Mouse (Mus musculus) heart, adult 2 months (tissue): Measurements from ENCODE around the gene Sppl2b. TPM values are rescaled to one million over a fixed set of nuclear protein-coding genes. Genes with fewer than 3 reads are reported as not detected.
A peak's percentile ranks its signal among the peaks of the same experiment; 100 is the strongest.

ENCODE experiments used
- DNase-seq, 2 experiments: peaks; one replicate each; pipeline ENCODE4 v3.0.0; 2021
- H3K27ac ChIP-seq: fragments of 200-600 bp; 2 replicates; pipeline ENCODE4 v1.8.1; 2022
- H3K27me3 ChIP-seq: fragments of 200-500 bp; 2 replicates; pipeline ENCODE4 v1.6.1; 2012; ENCODE audit warnings: mild to moderate bottlenecking, low read length, inconsistent platforms, mixed read lengths; ENCODE audit not compliant: control insufficient read depth, insufficient read depth
- H3K36me3 ChIP-seq: fragments of 200-500 bp; 2 replicates; pipeline ENCODE4 v1.6.1; 2012; ENCODE audit warnings: low read length, inconsistent platforms; ENCODE audit not compliant: control insufficient read depth, insufficient read depth
- H3K4me1 ChIP-seq: fragments of 200-500 bp; 2 replicates; pipeline ENCODE4 v1.6.1; 2011; ENCODE audit warnings: low read length; ENCODE audit not compliant: control insufficient read depth, insufficient read depth
- H3K4me3 ChIP-seq: fragments of 200-600 bp; 2 replicates; pipeline ENCODE4 v1.8.1; 2022
- H3K79me2 ChIP-seq: fragments of 200-500 bp; replicated peaks from 2 replicates; pipeline ENCODE4 v1.6.1; 2012; ENCODE audit warnings: mild to moderate bottlenecking, inconsistent platforms, low read length, moderate library complexity, mixed read lengths; ENCODE audit not compliant: control insufficient read depth, insufficient read depth
- H3K9ac ChIP-seq: fragments of 200-500 bp; 2 replicates; pipeline ENCODE4 v1.6.1; 2012; ENCODE audit warnings: low read depth, mild to moderate bottlenecking, control low read depth, inconsistent platforms, low read length, mixed read lengths
- CTCF ChIP-seq: fragments of 200-600 bp; IDR thresholded peaks from 2 replicates; pipeline ENCODE4 v1.8.1; 2022; ENCODE audit warnings: antibody characterized with exemption, mild to moderate bottlenecking, moderate library complexity
- EP300 ChIP-seq: fragments of 200-500 bp; IDR thresholded peaks from 2 replicates; pipeline ENCODE4 v1.6.1; 2011; ENCODE audit warnings: low read depth, low read length, control low read depth; ENCODE audit not compliant: insufficient read depth
- POLR2A ChIP-seq: fragments of 200-500 bp; IDR thresholded peaks from 2 replicates; pipeline ENCODE4 v1.6.1; 2011; ENCODE audit warnings: mild to moderate bottlenecking, low read depth, low read length, control low read depth; ENCODE audit not compliant: insufficient read depth
- WGBS: fragments of 180-500 bp; shearing (Covaris S2); methylation state at CpG from one replicate; pipeline ENCODE4 v1.1.7; 2018; 5-methylcytosine and 5-hydroxymethylcytosine counted together
- intact Hi-C: fragments of 180-260 bp; cut with DNase I; formaldehyde crosslinking; loops from one replicate; pipeline ENCODE4 v1.15.1; 2025
- polyA plus RNA-seq: library from polyadenylated mRNA; depleted of rRNA; stranded (reverse); fragments of >200 nt; gene quantifications from 2 replicates; pipeline ENCODE4 v1.2.3, GENCODE M21; 2012
- total RNA-seq, 2 experiments: library from RNA; stranded (reverse); gene quantifications; 2 replicates each; pipeline ENCODE4 v1.2.3; 2021

Gene Sppl2b
- total and polyA plus RNA-seq, 3 experiments: 15.4 to 51.4 (median 16.8) TPM

- peak; percentile 54 to 73 for DNase-seq
- Histone ChIP-seq H3K79me2 (no peaks in the 10 kb centered on the region), H3K4me1 (no peaks in the 10 kb centered on the region), H3K27ac (no peak overlapping the region), H3K27me3 (no peaks in the 10 kb centered on the region), H3K36me3 (no peaks in the 10 kb centered on the region), H3K9ac (no peak overlapping the region), H3K4me3 (no peak overlapping the region)
- intact Hi-C loops: loop anchor here (1.0 kb wide), 1 partner anchor 132 kb away; no protein-coding TSS in a partner anchor
- TF ChIP-seq EP300 (peak; percentile 89), POLR2A (no peak), CTCF (peak; percentile 96)
- WGBS: 7% methylated on average over 5 of the region's 5 CpGs
Observed at GRCm38 (mm10) chr10:80880131-80880641, 25.1 kb downstream of the Sppl2b start.

GRCm38 (mm10) chr10:80880901-80881300, 25.8 kb downstream of the Sppl2b start:
- 61% methylated on average over 2 of the region's 2 CpGs for WGBS
- no peak overlapping the region for H3K27ac ChIP-seq
- no peak overlapping the region for H3K9ac ChIP-seq
- H3K79me2 ChIP-seq: no peaks in the 10 kb centered on the region
- H3K4me3 ChIP-seq: no peak overlapping the region
- H3K36me3 ChIP-seq: no peaks in the 10 kb centered on the region
- no peak for DNase-seq
- no peaks in the 10 kb centered on the region for H3K4me1 ChIP-seq
- H3K27me3 ChIP-seq: no peaks in the 10 kb centered on the region
- no peak for TF ChIP-seq CTCF
- no peak for TF ChIP-seq EP300
- no peak for TF ChIP-seq POLR2A
- intact Hi-C loops: loop anchor here (1.0 kb wide), 2 partner anchors 114 to 133 kb away; no protein-coding TSS in a partner anchor

- DNase-seq: peak; percentile 59 to 83
- Histone ChIP-seq H3K27ac (no peak overlapping the region), H3K4me1 (no peaks in the 10 kb centered on the region), H3K79me2 (no peaks in the 10 kb centered on the region), H3K4me3 (no peak overlapping the region), H3K36me3 (no peaks in the 10 kb centered on the region), H3K27me3 (no peaks in the 10 kb centered on the region), H3K9ac (no peak overlapping the region)
- intact Hi-C loops: loop anchor here (1.0 kb wide), 1 partner anchor 114 kb away; no protein-coding TSS in a partner anchor
- peak; percentile 77 for TF ChIP-seq CTCF
- TF ChIP-seq POLR2A: no peak
- no peak for TF ChIP-seq EP300
- 23% methylated on average over 10 of the region's 10 CpGs for WGBS
Observed at GRCm38 (mm10) chr10:80881301-80881700, 26.2 kb downstream of the Sppl2b start.

- intact Hi-C loops: no loop called here
- DNase-seq: peak; percentile 79 to 86
- H3K27me3 ChIP-seq: peaks cover 2% of the 10 kb centered on the region; the same call in 1 of the 2 replicates
- WGBS: 2% methylated on average over 11 of the region's 11 CpGs
- no peak overlapping the region for H3K27ac ChIP-seq
- no peak overlapping the region for H3K9ac ChIP-seq
- no peaks in the 10 kb centered on the region for H3K36me3 ChIP-seq
- H3K79me2 ChIP-seq: no peaks in the 10 kb centered on the region
- no peak overlapping the region for H3K4me3 ChIP-seq
- TF ChIP-seq CTCF (no peak), EP300 (peak; percentile 86), POLR2A (no peak)
- H3K4me1 ChIP-seq: no peaks in the 10 kb centered on the region
Observed at GRCm38 (mm10) chr10:80887181-80887580, 32.1 kb downstream of the Sppl2b start.

GRCm38 (mm10) chr10:80895100-80895499, 40.0 kb downstream of the Sppl2b start:
- no peak overlapping the region for H3K9ac ChIP-seq
- no peaks in the 10 kb centered on the region for H3K36me3 ChIP-seq
- H3K79me2 ChIP-seq: no peaks in the 10 kb centered on the region
- no peak overlapping the region for H3K27ac ChIP-seq
- no peak for DNase-seq
- H3K4me3 ChIP-seq: no peak overlapping the region
- intact Hi-C loops: no loop called here
- WGBS: 67% methylated on average over 7 of the region's 7 CpGs
- H3K27me3 ChIP-seq: no peaks in the 10 kb centered on the region
- TF ChIP-seq POLR2A (no peak), CTCF (no peak), EP300 (no peak)
- peaks cover 7% of the 10 kb centered on the region for H3K4me1 ChIP-seq

GRCm38 (mm10) chr10:80895697-80896096, 40.6 kb downstream of the Sppl2b start:
- no peak for DNase-seq
- no peak overlapping the region for H3K4me3 ChIP-seq
- no peaks in the 10 kb centered on the region for H3K36me3 ChIP-seq
- TF ChIP-seq CTCF (no peak), POLR2A (no peak), EP300 (no peak)
- H3K9ac ChIP-seq: no peak overlapping the region
- no peaks in the 10 kb centered on the region for H3K79me2 ChIP-seq
- intact Hi-C loops: no loop called here
- no peak overlapping the region for H3K27ac ChIP-seq
- H3K27me3 ChIP-seq: no peaks in the 10 kb centered on the region
- peaks cover 7% of the 10 kb centered on the region for H3K4me1 ChIP-seq
- 86% methylated on average over 6 of the region's 6 CpGs for WGBS
